Mouse (Mus musculus) heart, postnatal 0 days (tissue): Measurements from ENCODE around the gene Gm20479.
A peak's percentile ranks its signal among the peaks of the same experiment; 100 is the strongest.

Experiments used
- CTCF ChIP-seq: IDR thresholded peaks from 2 replicates; pipeline ENCODE4 v1.5.1; 2016; ENCODE audit warnings: antibody characterized with exemption, control low read depth, low read depth
- EP300 ChIP-seq: IDR thresholded peaks from 2 replicates; pipeline ENCODE4 v1.6.1; 2016; ENCODE audit warnings: antibody characterized with exemption, low read depth

DNA sequence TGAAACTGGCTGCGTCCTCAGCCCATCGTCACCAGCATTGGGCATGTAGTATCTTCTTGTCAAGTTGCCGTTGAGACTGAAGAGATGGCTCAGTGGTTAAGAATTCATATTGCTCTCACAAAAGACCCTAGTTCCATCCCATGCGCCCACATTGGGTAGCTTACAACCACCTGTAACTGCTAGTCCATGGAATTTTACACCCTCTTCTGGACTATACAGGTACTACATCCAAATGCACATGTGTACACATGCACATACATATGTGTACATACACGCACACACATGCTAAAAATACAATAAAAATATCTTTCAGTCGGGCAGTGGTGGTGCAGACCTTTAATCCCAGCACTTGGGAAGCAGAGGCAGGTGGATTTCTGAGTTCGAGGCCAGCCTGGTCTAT lies 49.3 kb upstream of the Gm20479 start:
- TF ChIP-seq CTCF (peak; percentile 2; the same call in 1 of the 2 replicates), EP300 (no peak)
